Mouse (Mus musculus): ENCODE results near the gene Ptprm. TPM values are rescaled to one million over a fixed set of nuclear protein-coding genes. Genes with fewer than 3 reads are reported as not detected.

The Ptprm gene
- total RNA-seq, 2 experiments from 2014 or later = 0.19 to 0.60 TPM

DNA sequence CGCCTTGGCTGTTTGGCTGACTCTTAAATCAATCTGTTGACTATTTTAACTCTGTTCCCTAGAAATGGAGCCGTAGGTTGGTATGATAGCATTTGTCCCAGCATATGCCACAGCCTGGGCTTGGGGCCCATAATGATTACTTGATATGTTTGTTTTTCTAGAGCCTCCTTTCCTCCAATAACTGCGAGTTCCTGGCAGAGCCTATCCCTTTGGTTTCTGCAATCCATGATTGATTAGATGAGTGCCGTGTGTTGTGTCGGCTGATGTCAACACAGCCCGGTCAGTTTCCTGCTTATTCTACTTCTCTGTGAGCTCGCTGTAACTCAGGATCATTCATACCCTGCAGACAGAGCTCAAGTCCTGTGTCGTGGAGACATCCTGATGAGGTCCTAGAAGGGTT, 194.6 kb downstream of the Ptprm start:
- ATAC-seq (replicated peaks; ENCODE audit: low FRiP score, poor library complexity, severe bottlenecking) = no peak

DNA sequence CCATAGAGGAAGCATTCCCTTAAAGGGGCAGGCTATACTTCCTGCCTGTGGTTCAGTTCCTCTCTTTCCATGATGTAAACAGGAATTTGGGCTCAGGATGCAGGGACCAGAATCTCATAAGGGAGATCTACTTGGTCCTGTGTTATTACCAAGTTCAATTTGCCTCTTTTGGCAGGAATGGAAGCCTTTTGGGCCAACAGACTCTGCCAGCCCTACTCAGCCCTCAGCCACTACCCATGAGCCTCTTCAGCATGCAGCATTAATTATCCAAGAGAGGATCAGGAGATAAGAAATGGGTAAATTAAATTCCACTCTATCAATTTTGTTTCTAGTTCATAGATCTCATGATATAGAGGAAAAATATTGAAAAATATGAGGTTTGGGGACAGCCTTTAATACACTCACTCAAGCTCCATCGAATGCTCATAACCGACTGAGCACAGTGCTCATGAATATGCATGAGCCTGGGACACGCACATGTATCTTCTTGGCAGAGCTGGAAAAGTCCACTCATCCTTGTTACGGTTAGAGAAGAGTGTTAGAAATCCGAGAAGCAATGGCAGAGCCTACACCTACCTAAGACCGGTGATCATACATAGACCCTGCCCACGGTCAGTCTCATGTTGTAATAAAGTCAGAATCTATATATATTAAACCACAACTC, 197.0 kb downstream of the Ptprm start:
- no peak for ATAC-seq (replicated peaks; ENCODE audit: low FRiP score, poor library complexity, severe bottlenecking)

- ATAC-seq (replicated peaks; ENCODE audit: low FRiP score, poor library complexity, severe bottlenecking) = no peak
Measured at GRCm38 (mm10) chr17:67152218-67152617, 202.0 kb downstream of the Ptprm start.

- no peak for ATAC-seq (replicated peaks; ENCODE audit: low FRiP score, poor library complexity, severe bottlenecking)
Measured at GRCm38 (mm10) chr17:67150441-67150840, 203.8 kb downstream of the Ptprm start.

- ATAC-seq (replicated peaks; ENCODE audit: low FRiP score, poor library complexity, severe bottlenecking) = no peak
Measured at GRCm38 (mm10) chr17:67142183-67142756, 212.0 kb downstream of the Ptprm start.

DNA sequence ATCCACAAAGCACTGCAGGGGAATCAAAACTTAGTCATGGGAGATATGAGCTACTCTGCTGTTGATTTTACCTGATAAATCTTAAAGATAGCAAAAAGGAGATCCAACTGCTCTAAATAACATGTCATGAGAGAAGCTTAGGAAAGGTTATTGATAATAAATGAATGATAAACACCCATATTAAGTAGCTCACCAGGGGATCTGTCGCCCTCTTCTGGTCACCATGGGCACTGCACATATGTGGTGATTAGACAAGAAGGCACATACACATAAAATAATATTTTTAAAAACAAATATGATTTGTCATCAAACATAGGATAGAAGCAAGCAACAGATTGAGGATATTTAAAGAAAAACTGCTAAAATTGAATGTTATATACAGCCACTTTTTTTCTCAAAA, 213.8 kb downstream of the Ptprm start:
- ATAC-seq (replicated peaks; ENCODE audit: low FRiP score, poor library complexity, severe bottlenecking) = no peak

DNA sequence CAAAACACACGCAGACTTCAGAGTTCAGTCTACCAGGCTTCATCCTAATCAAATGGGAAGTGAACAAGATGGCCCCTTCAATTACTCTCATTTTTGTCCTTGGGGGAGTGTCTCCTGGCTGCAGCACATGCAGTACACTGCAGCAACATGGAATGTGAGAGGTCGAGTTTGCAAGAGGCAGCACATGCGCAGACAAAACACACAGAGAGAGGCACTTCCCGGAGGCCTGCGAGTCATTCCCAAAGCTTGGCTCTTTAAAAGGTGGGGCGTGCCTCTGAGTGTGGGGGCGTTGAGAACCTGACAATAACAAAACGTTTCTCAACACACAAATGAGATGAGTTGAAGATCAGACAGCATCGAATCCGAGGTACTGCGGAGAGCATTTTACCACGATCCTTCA, 215.3 kb downstream of the Ptprm start:
- ATAC-seq (replicated peaks; ENCODE audit: low FRiP score, poor library complexity, severe bottlenecking) = no peak

GRCm38 (mm10) chr17:67136876-67137275, 217.4 kb downstream of the Ptprm start:
- no peak for ATAC-seq (replicated peaks; ENCODE audit: low FRiP score, poor library complexity, severe bottlenecking)

- ATAC-seq (replicated peaks; ENCODE audit: low FRiP score, poor library complexity, severe bottlenecking) = no peak
Measured at GRCm38 (mm10) chr17:67136421-67136820, 217.8 kb downstream of the Ptprm start.

- ATAC-seq (replicated peaks; ENCODE audit: low FRiP score, poor library complexity, severe bottlenecking) = no peak
Measured at GRCm38 (mm10) chr17:67134235-67134634, 220.0 kb downstream of the Ptprm start.

DNA sequence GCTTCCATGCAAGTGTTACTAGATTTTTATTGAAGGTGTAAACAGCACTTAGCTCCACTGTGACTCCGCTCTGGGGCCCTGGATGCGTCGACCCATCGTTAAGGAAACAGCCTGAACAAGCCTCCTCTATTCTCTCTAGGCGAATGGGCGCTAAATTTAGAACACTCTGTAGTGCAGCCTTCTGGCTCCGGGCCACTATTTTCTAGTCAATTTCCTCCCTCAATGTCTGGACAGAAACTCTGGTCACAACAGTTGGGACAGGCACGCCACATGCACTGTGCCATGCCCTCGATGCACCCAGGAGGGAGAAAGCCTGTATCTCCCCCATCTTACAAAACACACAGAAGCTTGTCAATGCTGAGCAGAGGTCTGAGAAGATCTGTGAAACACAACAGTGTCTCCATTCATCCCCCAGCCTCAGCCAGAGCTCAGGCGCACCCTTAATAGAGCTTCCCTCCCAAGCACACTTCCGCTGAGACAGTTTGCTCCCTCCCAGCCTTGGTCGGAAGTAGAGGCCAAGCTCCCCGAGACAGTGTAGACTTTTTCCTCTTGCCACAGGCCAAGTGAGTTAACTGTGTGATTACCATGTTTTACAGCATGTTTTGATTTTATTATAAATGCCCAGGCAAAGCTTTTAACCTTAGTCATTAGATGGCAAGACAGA, 220.7 kb downstream of the Ptprm start:
- no peak for ATAC-seq (replicated peaks; ENCODE audit: low FRiP score, poor library complexity, severe bottlenecking)

DNA sequence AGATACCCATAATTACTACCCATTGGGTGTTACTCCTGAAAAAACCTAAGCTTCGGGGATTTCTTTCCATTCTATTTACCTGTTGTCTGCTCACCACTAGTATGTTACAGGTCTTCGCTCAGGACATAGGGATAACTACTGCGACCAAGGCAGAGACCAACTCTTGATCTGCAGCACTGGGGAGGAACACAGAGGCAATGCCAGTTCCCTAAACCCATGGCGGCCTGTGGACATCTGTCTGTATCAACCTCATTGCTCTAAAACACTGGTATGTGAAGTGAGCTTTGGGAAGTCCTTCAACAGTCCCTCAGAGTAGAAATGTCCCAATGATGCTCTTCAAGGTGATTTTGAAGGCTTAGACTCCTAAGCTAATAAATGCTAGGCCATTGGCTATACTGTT, 221.2 kb downstream of the Ptprm start:
- ATAC-seq (replicated peaks; ENCODE audit: low FRiP score, poor library complexity, severe bottlenecking) = no peak

DNA sequence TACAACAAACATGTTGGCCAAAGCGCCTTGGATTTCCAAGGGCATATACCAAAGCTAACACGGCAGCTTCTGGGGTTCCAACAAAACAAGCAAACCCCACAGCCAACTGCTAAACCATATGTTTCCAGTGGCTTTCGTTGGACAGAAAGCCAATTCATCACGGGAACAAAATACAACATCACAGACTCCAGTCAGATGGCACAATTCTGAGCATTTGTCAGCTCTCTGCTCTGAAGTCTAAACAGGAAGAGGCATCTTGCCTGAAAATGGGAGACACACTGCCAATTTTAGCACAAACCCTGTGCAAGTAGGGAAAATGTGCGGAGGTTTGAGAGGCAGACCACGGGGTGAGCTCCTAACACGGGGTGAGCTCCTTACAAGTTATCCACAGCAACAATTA, 226.7 kb downstream of the Ptprm start:
- ATAC-seq (replicated peaks; ENCODE audit: low FRiP score, poor library complexity, severe bottlenecking) = no peak

- no peak for ATAC-seq (replicated peaks; ENCODE audit: low FRiP score, poor library complexity, severe bottlenecking)
Measured at GRCm38 (mm10) chr17:67125596-67125995, 228.7 kb downstream of the Ptprm start.

GRCm38 (mm10) chr17:67124294-67124693, 230.0 kb downstream of the Ptprm start:
- ATAC-seq (replicated peaks; ENCODE audit: low FRiP score, poor library complexity, severe bottlenecking) = no peak

- no peak for ATAC-seq (replicated peaks; ENCODE audit: low FRiP score, poor library complexity, severe bottlenecking)
Measured at GRCm38 (mm10) chr17:67123722-67124121, 230.5 kb downstream of the Ptprm start.

- no peak for ATAC-seq (replicated peaks; ENCODE audit: low FRiP score, poor library complexity, severe bottlenecking)
Measured at GRCm38 (mm10) chr17:67120863-67121262, 233.4 kb downstream of the Ptprm start.

GRCm38 (mm10) chr17:67118676-67119340, 235.4 kb downstream of the Ptprm start:
- no peak for ATAC-seq (replicated peaks; ENCODE audit: low FRiP score, poor library complexity, severe bottlenecking)

GRCm38 (mm10) chr17:67114842-67115241, 239.4 kb downstream of the Ptprm start:
- no peak for ATAC-seq (replicated peaks; ENCODE audit: low FRiP score, poor library complexity, severe bottlenecking)

- ATAC-seq (replicated peaks; ENCODE audit: low FRiP score, poor library complexity, severe bottlenecking) = no peak
Measured at GRCm38 (mm10) chr17:67112679-67113078, 241.6 kb downstream of the Ptprm start.

GRCm38 (mm10) chr17:67106176-67106575, 248.1 kb downstream of the Ptprm start:
- ATAC-seq (replicated peaks; ENCODE audit: low FRiP score, poor library complexity, severe bottlenecking) = no peak
